Mouse (Mus musculus) kidney, adult 2 months (tissue): ENCODE measurements around the gene Gm17660. TPM values are rescaled to one million over a fixed set of nuclear protein-coding genes. Genes with fewer than 3 reads are reported as not detected.

Experiments
- DNase-seq: peaks from one replicate; pipeline ENCODE4 v3.0.0; 2021
- H3K27ac ChIP-seq: fragments of 200-500 bp; 2 replicates; pipeline ENCODE4 v1.5.1; 2012; ENCODE audit warnings: low read depth, low read length, control low read depth, inconsistent platforms; ENCODE audit not compliant: insufficient read depth
- H3K27me3 ChIP-seq: fragments of 200-500 bp; replicated peaks from 2 replicates; pipeline ENCODE4 v1.6.1; 2012; ENCODE audit warnings: mild to moderate bottlenecking, moderate library complexity, low read length, inconsistent platforms; ENCODE audit not compliant: control insufficient read depth, insufficient read depth
- H3K36me3 ChIP-seq: fragments of 200-500 bp; 2 replicates; pipeline ENCODE4 v1.6.1; 2012; ENCODE audit warnings: mild to moderate bottlenecking, moderate library complexity, low read length, inconsistent platforms; ENCODE audit not compliant: control insufficient read depth, insufficient read depth
- H3K4me1 ChIP-seq: fragments of 200-500 bp; 2 replicates; pipeline ENCODE4 v1.6.1; 2011; ENCODE audit warnings: low read length; ENCODE audit not compliant: control insufficient read depth, insufficient read depth
- H3K4me3 ChIP-seq: fragments of 200-500 bp; 2 replicates; pipeline ENCODE4 v1.5.1; 2011; ENCODE audit warnings: mild to moderate bottlenecking, low read depth, low read length, control low read depth; ENCODE audit not compliant: insufficient read depth
- CTCF ChIP-seq: fragments of 200-500 bp; conservative IDR thresholded peaks from 2 replicates; pipeline ENCODE4 v1.5.1; 2011; ENCODE audit warnings: low read depth, mild to moderate bottlenecking, control low read depth, low read length, moderate library complexity, mixed read lengths; ENCODE audit not compliant: insufficient read depth, insufficient read length
- POLR2A ChIP-seq: fragments of 200-500 bp; IDR thresholded peaks from one replicate; pipeline ENCODE4 v1.6.1; 2011; ENCODE audit warnings: low read depth, low read length, control low read depth
- WGBS: fragments of 180-500 bp; shearing (Covaris S2); methylation state at CpG from one replicate; pipeline ENCODE4 v1.1.7; 2018; 5-methylcytosine and 5-hydroxymethylcytosine counted together
- polyA plus RNA-seq: library from polyadenylated mRNA; depleted of rRNA; stranded (reverse); fragments of >200 nt; gene quantifications from 2 replicates; pipeline ENCODE4 v1.2.3, GENCODE M21; 2012

Gm17660 gene
- polyA plus RNA-seq, 1 experiment = not detected

DNA sequence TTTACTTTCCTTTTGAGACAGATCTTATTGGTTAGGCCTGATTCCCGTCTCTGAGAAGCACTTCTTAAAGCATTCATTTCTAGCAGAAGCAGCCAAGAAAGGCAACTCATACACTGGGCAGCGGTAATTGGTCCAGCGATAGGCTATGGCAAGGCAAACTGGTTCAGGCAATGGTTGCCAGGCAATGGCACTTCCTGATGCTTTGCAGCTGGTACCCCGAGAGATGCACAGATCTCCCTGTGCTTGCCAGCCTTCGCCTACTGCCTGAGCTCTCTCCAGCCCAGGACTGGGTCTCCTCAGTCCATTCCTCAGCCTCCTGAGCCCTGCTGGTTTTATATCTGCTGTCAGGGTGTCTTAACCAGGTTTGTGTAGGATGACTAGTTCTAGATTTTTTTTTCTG lies 17.0 kb downstream of the Gm17660 start:
- H3K36me3 ChIP-seq = peaks cover 1% of the 10 kb centered on the region
- TF ChIP-seq CTCF (no peak), POLR2A (no peak)
- no peak for DNase-seq
- H3K27me3 ChIP-seq = no peaks in the 10 kb centered on the region
- 82% methylated on average over 5 of the region's 5 CpGs for WGBS
- no peak overlapping the region for H3K4me3 ChIP-seq
- H3K27ac ChIP-seq = no peak overlapping the region
- H3K4me1 ChIP-seq = no peaks in the 10 kb centered on the region

GRCm38 (mm10) chr5:104059628-104060027 lies 17.8 kb downstream of the Gm17660 start:
- H3K4me1 ChIP-seq = no peaks in the 10 kb centered on the region
- no peak for DNase-seq
- 54% methylated on average over 9 of the region's 9 CpGs for WGBS
- no peak overlapping the region for H3K27ac ChIP-seq
- TF ChIP-seq POLR2A = no peak
- TF ChIP-seq CTCF = no peak
- no peak overlapping the region for H3K4me3 ChIP-seq
- no peaks in the 10 kb centered on the region for H3K27me3 ChIP-seq
- peaks cover 1% of the 10 kb centered on the region for H3K36me3 ChIP-seq

- 70% methylated on average over 15 of the region's 15 CpGs for WGBS
- Histone ChIP-seq H3K27ac (no peak overlapping the region), H3K36me3 (peaks cover 1% of the 10 kb centered on the region), H3K27me3 (no peaks in the 10 kb centered on the region), H3K4me1 (no peaks in the 10 kb centered on the region), H3K4me3 (no peak overlapping the region)
- TF ChIP-seq CTCF (peak; percentile 65), POLR2A (no peak)
- DNase-seq = peak; percentile 49
Measured at GRCm38 (mm10) chr5:104058021-104058420, 19.4 kb downstream of the Gm17660 start.

DNA sequence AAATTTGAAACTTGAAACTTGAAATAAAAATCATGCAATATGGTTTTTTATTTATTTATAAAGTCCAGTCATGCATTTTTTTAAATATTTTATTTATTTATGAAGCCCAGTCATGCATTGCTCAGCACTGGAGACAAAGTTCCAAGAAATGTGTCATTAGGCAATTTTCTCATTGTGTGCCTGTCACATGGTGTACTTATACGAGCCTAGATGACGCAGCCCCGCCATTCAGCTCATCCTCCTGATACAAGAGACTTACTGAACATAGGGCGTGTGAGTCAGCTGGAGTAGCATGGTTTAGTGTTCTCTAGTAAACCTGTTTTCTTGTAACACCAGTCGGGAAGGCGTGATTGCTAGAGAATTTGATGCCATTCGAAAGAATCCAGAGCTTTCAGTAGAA lies 21.1 kb downstream of the Gm17660 start:
- H3K27me3 ChIP-seq = no peaks in the 10 kb centered on the region
- peaks cover 1% of the 10 kb centered on the region; the same call in 1 of the 2 replicates for H3K36me3 ChIP-seq
- H3K4me1 ChIP-seq = no peaks in the 10 kb centered on the region
- H3K4me3 ChIP-seq = no peak overlapping the region
- DNase-seq = no peak
- WGBS = 87% methylated on average over 7 of the region's 7 CpGs
- H3K27ac ChIP-seq = no peak overlapping the region
- no peak for TF ChIP-seq POLR2A

GRCm38 (mm10) chr5:104055816-104056215 lies 21.6 kb downstream of the Gm17660 start:
- 84% methylated on average over 4 of the region's 4 CpGs for WGBS
- no peak overlapping the region for H3K27ac ChIP-seq

GRCm38 (mm10) chr5:104054938-104055337 lies 22.5 kb downstream of the Gm17660 start:
- Histone ChIP-seq H3K4me3 (no peak overlapping the region), H3K27ac (no peak overlapping the region), H3K36me3 (peaks cover 1% of the 10 kb centered on the region; the same call in 1 of the 2 replicates), H3K4me1 (no peaks in the 10 kb centered on the region), H3K27me3 (no peaks in the 10 kb centered on the region)
- 97% methylated on average over 4 of the region's 4 CpGs for WGBS
- DNase-seq = no peak
- no peak for TF ChIP-seq CTCF
- no peak for TF ChIP-seq POLR2A

More at GRCm38 (mm10) chr5:104055816-104056215, 21.6 kb downstream of the Gm17660 start:
- H3K4me3 ChIP-seq = no peak overlapping the region
- no peaks in the 10 kb centered on the region for H3K4me1 ChIP-seq
- DNase-seq = no peak
- no peaks in the 10 kb centered on the region for H3K27me3 ChIP-seq
- peaks cover 1% of the 10 kb centered on the region; the same call in 1 of the 2 replicates for H3K36me3 ChIP-seq
- no peak for TF ChIP-seq CTCF
- no peak for TF ChIP-seq POLR2A

DNA sequence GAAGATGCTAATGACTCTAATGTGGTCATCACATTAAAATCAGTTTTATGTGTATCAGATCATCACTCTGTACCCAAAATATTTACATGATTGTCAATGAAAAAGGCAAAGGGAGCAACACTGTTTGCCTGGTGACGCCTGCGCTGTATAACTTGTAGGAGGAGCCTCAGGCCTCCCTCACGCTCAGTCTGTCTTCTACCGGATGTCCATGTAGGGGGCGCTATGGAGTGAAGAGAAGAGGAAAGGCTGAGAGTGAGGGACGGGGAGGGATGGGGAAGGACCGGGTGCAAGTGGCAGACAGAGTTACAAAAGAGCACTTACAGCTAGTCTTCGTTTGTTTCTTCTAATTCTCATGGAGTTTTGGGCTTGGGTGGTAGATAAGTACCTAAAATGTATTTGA lies 24.5 kb downstream of the Gm17660 start:
- no peak for DNase-seq
- Histone ChIP-seq H3K36me3 (no peaks in the 10 kb centered on the region; the same call in 1 of the 2 replicates), H3K4me3 (no peak overlapping the region), H3K27me3 (no peaks in the 10 kb centered on the region), H3K4me1 (peaks cover 4% of the 10 kb centered on the region; the same call in 1 of the 2 replicates), H3K27ac (no peak overlapping the region)
- TF ChIP-seq CTCF (peak; percentile 51), POLR2A (no peak)
- 63% methylated on average over 8 of the region's 8 CpGs for WGBS
